Mouse (Mus musculus): Measurements from ENCODE around the gene Vps35l. TPM values are rescaled to one million over a fixed set of nuclear protein-coding genes. Genes with fewer than 3 reads are reported as not detected.

Vps35l gene
- polyA plus RNA-seq, 1 experiment from 2014 or later, result 78.8 TPM

GRCm38 (mm10) chr7:118710776-118711175 is 29.2 kb upstream of the Vps35l start:
- Histone ChIP-seq H3K9me3 (no peaks in the 10 kb centered on the region), H3K27ac (no peak overlapping the region), H3K4me1 (replicated peaks) (peaks cover 23% of the 10 kb centered on the region), H3K27me3 (ENCODE audit: insufficient read depth, poor library complexity, severe bottlenecking) (peaks cover 5% of the 10 kb centered on the region; the same call in 1 of the 2 replicates), H3K4me3 (no peak overlapping the region), H3K36me3 (peaks cover 17% of the 10 kb centered on the region)
- no peak for DNase-seq (ENCODE audit: low spot score)
- 66% methylated on average over 5 of the region's 5 CpGs for WGBS

- Histone ChIP-seq H3K27ac (peak within 1 kb of the TSS; percentile 85), H3K27me3 (ENCODE audit: insufficient read depth, poor library complexity, severe bottlenecking) (no peaks in the 10 kb centered on the region), H3K9me3 (no peaks in the 10 kb centered on the region), H3K4me1 (replicated peaks) (peaks cover 16% of the 10 kb centered on the region), H3K4me3 (peak within 1 kb of the TSS; percentile 74), H3K36me3 (peaks cover 28% of the 10 kb centered on the region)
- WGBS, result under 1% methylated on average over 48 of the region's 48 CpGs
- peak; percentile 94 for DNase-seq (ENCODE audit: low spot score)
Measured at GRCm38 (mm10) chr7:118712228-118713173, 27.5 kb upstream of the Vps35l start, which contains the start of gene Ccp110. TSS of gene Ccp110 (plus strand) at chr7:118712552.

GRCm38 (mm10) chr7:118714873-118715272 is 25.2 kb upstream of the Vps35l start:
- H3K4me3 ChIP-seq, result no peak overlapping the region
- WGBS, result 91% methylated on average over 1 of the region's 1 CpGs
- H3K27me3 ChIP-seq (ENCODE audit: insufficient read depth, poor library complexity, severe bottlenecking), result no peaks in the 10 kb centered on the region
- peaks cover 16% of the 10 kb centered on the region for H3K4me1 ChIP-seq (replicated peaks)
- no peak overlapping the region for H3K27ac ChIP-seq
- no peak for DNase-seq (ENCODE audit: low spot score)
- H3K36me3 ChIP-seq, result peaks cover 50% of the 10 kb centered on the region
- no peaks in the 10 kb centered on the region for H3K9me3 ChIP-seq

- Histone ChIP-seq H3K4me1 (replicated peaks) (peaks cover 12% of the 10 kb centered on the region), H3K9me3 (no peaks in the 10 kb centered on the region), H3K4me3 (no peak overlapping the region), H3K27me3 (ENCODE audit: insufficient read depth, poor library complexity, severe bottlenecking) (no peaks in the 10 kb centered on the region), H3K36me3 (peaks cover 81% of the 10 kb centered on the region), H3K27ac (no peak overlapping the region)
- 97% methylated on average over 4 of the region's 4 CpGs for WGBS
- no peak for DNase-seq (ENCODE audit: low spot score)
Measured at GRCm38 (mm10) chr7:118718066-118718465, 22.0 kb upstream of the Vps35l start.

- H3K36me3 ChIP-seq, result peaks cover 95% of the 10 kb centered on the region
- H3K27me3 ChIP-seq (ENCODE audit: insufficient read depth, poor library complexity, severe bottlenecking), result no peaks in the 10 kb centered on the region
- WGBS, result 91% methylated on average over 9 of the region's 9 CpGs
- no peak for DNase-seq (ENCODE audit: low spot score)
- no peak overlapping the region for H3K4me3 ChIP-seq
- H3K9me3 ChIP-seq, result no peaks in the 10 kb centered on the region
- no peaks in the 10 kb centered on the region for H3K4me1 ChIP-seq (replicated peaks)
- no peak overlapping the region for H3K27ac ChIP-seq
Measured at GRCm38 (mm10) chr7:118723927-118724326, 16.1 kb upstream of the Vps35l start.

- Histone ChIP-seq H3K4me1 (replicated peaks) (no peaks in the 10 kb centered on the region), H3K9me3 (no peaks in the 10 kb centered on the region), H3K4me3 (no peak overlapping the region), H3K27ac (no peak overlapping the region), H3K27me3 (ENCODE audit: insufficient read depth, poor library complexity, severe bottlenecking) (no peaks in the 10 kb centered on the region), H3K36me3 (peaks cover 95% of the 10 kb centered on the region)
- no peak for DNase-seq (ENCODE audit: low spot score)
- 91% methylated on average over 2 of the region's 2 CpGs for WGBS
Measured at GRCm38 (mm10) chr7:118725459-118725858, 14.6 kb upstream of the Vps35l start.

- Histone ChIP-seq H3K4me3 (no peak overlapping the region), H3K36me3 (peaks cover 96% of the 10 kb centered on the region), H3K9me3 (no peaks in the 10 kb centered on the region), H3K4me1 (replicated peaks) (no peaks in the 10 kb centered on the region), H3K27me3 (ENCODE audit: insufficient read depth, poor library complexity, severe bottlenecking) (no peaks in the 10 kb centered on the region), H3K27ac (no peak overlapping the region)
- WGBS, result 93% methylated on average over 13 of the region's 13 CpGs
- DNase-seq (ENCODE audit: low spot score), result no peak
Measured at GRCm38 (mm10) chr7:118728846-118729587, 11.0 kb upstream of the Vps35l start.

GRCm38 (mm10) chr7:118731781-118732180 is 8.2 kb upstream of the Vps35l start:
- no peak overlapping the region for H3K4me3 ChIP-seq
- H3K36me3 ChIP-seq, result peaks cover 92% of the 10 kb centered on the region
- H3K4me1 ChIP-seq (replicated peaks), result no peaks in the 10 kb centered on the region
- 88% methylated on average over 3 of the region's 3 CpGs for WGBS
- DNase-seq (ENCODE audit: low spot score), result no peak
- H3K27me3 ChIP-seq (ENCODE audit: insufficient read depth, poor library complexity, severe bottlenecking), result no peaks in the 10 kb centered on the region
- no peak overlapping the region for H3K27ac ChIP-seq
- no peaks in the 10 kb centered on the region for H3K9me3 ChIP-seq

- H3K36me3 ChIP-seq, result peaks cover 86% of the 10 kb centered on the region
- H3K4me1 ChIP-seq (replicated peaks), result no peaks in the 10 kb centered on the region
- DNase-seq (ENCODE audit: low spot score), result no peak
- no peak overlapping the region for H3K27ac ChIP-seq
- 95% methylated on average over 13 of the region's 13 CpGs for WGBS
- H3K27me3 ChIP-seq (ENCODE audit: insufficient read depth, poor library complexity, severe bottlenecking), result no peaks in the 10 kb centered on the region
- no peak overlapping the region for H3K4me3 ChIP-seq
- no peaks in the 10 kb centered on the region for H3K9me3 ChIP-seq
Measured at GRCm38 (mm10) chr7:118733225-118733624, 6.8 kb upstream of the Vps35l start.

GRCm38 (mm10) chr7:118738730-118739129 is 1.3 kb upstream of the Vps35l start:
- H3K27me3 ChIP-seq (ENCODE audit: insufficient read depth, poor library complexity, severe bottlenecking), result no peaks in the 10 kb centered on the region
- H3K27ac ChIP-seq, result no peak overlapping the region
- H3K4me3 ChIP-seq, result no peak overlapping the region
- WGBS, result 74% methylated on average over 1 of the region's 1 CpGs
- H3K9me3 ChIP-seq, result no peaks in the 10 kb centered on the region
- DNase-seq (ENCODE audit: low spot score), result no peak
- H3K36me3 ChIP-seq, result peaks cover 38% of the 10 kb centered on the region
- H3K4me1 ChIP-seq (replicated peaks), result peaks cover 16% of the 10 kb centered on the region

- Histone ChIP-seq H3K4me1 (replicated peaks) (peaks cover 16% of the 10 kb centered on the region), H3K9me3 (no peaks in the 10 kb centered on the region), H3K36me3 (peaks cover 35% of the 10 kb centered on the region), H3K27ac (peak overlapping the region; percentile 87), H3K4me3 (peak overlapping the region; percentile 82), H3K27me3 (ENCODE audit: insufficient read depth, poor library complexity, severe bottlenecking) (no peaks in the 10 kb centered on the region)
- peak; percentile 97 for DNase-seq (ENCODE audit: low spot score)
- WGBS, result 3% methylated on average over 41 of the region's 41 CpGs
Measured at GRCm38 (mm10) chr7:118740532-118741338, 709 bp downstream of the Vps35l start.

- Histone ChIP-seq H3K4me1 (replicated peaks) (peaks cover 16% of the 10 kb centered on the region), H3K4me3 (no peak overlapping the region), H3K36me3 (peaks cover 38% of the 10 kb centered on the region), H3K9me3 (no peaks in the 10 kb centered on the region), H3K27me3 (ENCODE audit: insufficient read depth, poor library complexity, severe bottlenecking) (no peaks in the 10 kb centered on the region), H3K27ac (no peak overlapping the region)
- no peak for DNase-seq (ENCODE audit: low spot score)
- WGBS, result 86% methylated on average over 6 of the region's 6 CpGs
Measured at GRCm38 (mm10) chr7:118742278-118742677, 2.3 kb downstream of the Vps35l start.
